16 mouse cellular contexts compared by ENCODE assay signal in the genomic region with DNA sequence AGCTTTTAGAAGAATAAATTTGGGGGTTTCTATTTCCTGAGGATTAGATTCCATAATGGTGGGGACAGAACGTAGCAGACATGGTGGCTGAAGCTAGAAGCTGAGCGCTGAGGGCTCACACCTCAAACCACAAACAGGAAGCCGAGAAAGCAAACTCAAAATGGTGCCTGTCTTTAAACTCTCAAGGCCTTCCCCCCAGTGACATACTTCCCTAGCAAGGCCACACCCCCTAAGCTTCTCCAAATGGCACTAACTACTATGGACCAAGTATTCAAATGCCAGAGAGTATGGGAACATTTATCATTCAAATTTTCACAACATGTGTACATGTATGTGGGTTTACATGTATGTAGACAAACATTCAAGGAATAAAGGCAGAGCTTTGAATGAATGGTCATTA. TPM values are rescaled to one million over a fixed set of nuclear protein-coding genes. Genes with fewer than 3 reads are reported as not detected.
DNase-seq lines count a peak whose midpoint lies in the region; ATAC-seq and TF ChIP-seq lines count a peak whose summit lies in the region.
"Had no signal": no experiment of that assay in that cellular context is flagged by ENCODE, and none has a peak within 500 bp of the region (broad histone marks: within the 10 kb centered on the region; RNA-seq: fewer than 3 reads in every experiment).

No protein-coding gene starts in this region.

- no peak overlapping the region for H3K9ac ChIP-seq in liver, embryonic 13.5 days
- H3K9ac ChIP-seq in hindbrain, embryonic 12.5 days: no peak overlapping the region
- no peak overlapping the region for H3K9ac ChIP-seq in midbrain, embryonic 16.5 days (ENCODE audit: low read depth, low read length)
- H3K9ac ChIP-seq: forebrain, postnatal 0 days; heart, embryonic 13.5 days; intestine, embryonic 15.5 days had no signal

- ATAC-seq in liver, embryonic 13.5 days (ENCODE audit: low read depth): no peak
- ATAC-seq in hindbrain, embryonic 12.5 days (ENCODE audit: low FRiP score): no peak
- ATAC-seq in midbrain, embryonic 16.5 days: no peak
- ATAC-seq: forebrain, postnatal 0 days; intestine, embryonic 15.5 days had no signal

- peak overlapping the region; percentile 39; the same call in 1 of the 2 replicates for H3K4me2 ChIP-seq in liver, embryonic 13.5 days
- H3K4me2 ChIP-seq in hindbrain, embryonic 12.5 days (replicated peaks): no peak overlapping the region
- no peak overlapping the region for H3K4me2 ChIP-seq in midbrain, embryonic 16.5 days (ENCODE audit: low read length)
- H3K4me2 ChIP-seq: heart, embryonic 13.5 days; intestine, embryonic 15.5 days had no signal

- TF ChIP-seq POLR2A in spleen, adult 2 months (IDR thresholded peaks at IDR 0.05; ENCODE audit: low read depth, low read length): no peak

- H3K4me1 ChIP-seq in spleen, adult 2 months (ENCODE audit: control insufficient read depth, insufficient read depth, insufficient read length): peaks cover 51% of the 10 kb centered on the region
- H3K4me1 ChIP-seq in liver, embryonic 13.5 days (replicated peaks): peaks cover 98% of the 10 kb centered on the region
- H3K4me1 ChIP-seq in hindbrain, embryonic 12.5 days: peaks cover 24% of the 10 kb centered on the region
- peaks cover 28% of the 10 kb centered on the region for H3K4me1 ChIP-seq in midbrain, embryonic 16.5 days (ENCODE audit: control insufficient read depth, insufficient read depth, low read length)

- WGBS in spleen, adult 2 months: 15% methylated on average over 3 of the region's 3 CpGs
- 23% methylated on average over 3 of the region's 3 CpGs for WGBS in liver, embryonic 13.5 days (ENCODE audit: insufficient replicate concordance)
- 96% methylated on average over 3 of the region's 3 CpGs for WGBS in hindbrain, embryonic 12.5 days
- 96% methylated on average over 3 of the region's 3 CpGs for WGBS in midbrain, embryonic 16.5 days

- no peaks in the 10 kb centered on the region for H3K36me3 ChIP-seq in spleen, adult 2 months (ENCODE audit: control insufficient read depth, insufficient read depth, low read length)
- H3K36me3 ChIP-seq in liver, embryonic 13.5 days: no peaks in the 10 kb centered on the region
- no peaks in the 10 kb centered on the region for H3K36me3 ChIP-seq in hindbrain, embryonic 12.5 days
- H3K36me3 ChIP-seq in midbrain, embryonic 16.5 days (ENCODE audit: control insufficient read depth, insufficient read depth, low read length): no peaks in the 10 kb centered on the region
- H3K36me3 ChIP-seq: heart, embryonic 13.5 days; intestine, embryonic 15.5 days had no signal

- H3K27me3 ChIP-seq in spleen, adult 2 months (ENCODE audit: control insufficient read depth, insufficient read depth, low read length): no peaks in the 10 kb centered on the region
- no peaks in the 10 kb centered on the region for H3K27me3 ChIP-seq in liver, embryonic 13.5 days
- H3K27me3 ChIP-seq in hindbrain, embryonic 12.5 days: no peaks in the 10 kb centered on the region
- H3K27me3 ChIP-seq in midbrain, embryonic 16.5 days (ENCODE audit: control insufficient read depth, insufficient read depth, low read depth, low read length): no peaks in the 10 kb centered on the region
- H3K27me3 ChIP-seq: heart, embryonic 13.5 days; intestine, embryonic 15.5 days had no signal

- no peaks in the 10 kb centered on the region for H3K9me3 ChIP-seq in liver, embryonic 13.5 days (replicated peaks)
- H3K9me3 ChIP-seq in hindbrain, embryonic 12.5 days (replicated peaks): no peaks in the 10 kb centered on the region
- no peaks in the 10 kb centered on the region for H3K9me3 ChIP-seq in midbrain, embryonic 16.5 days (replicated peaks; ENCODE audit: control insufficient read depth, low read length, poor library complexity, severe bottlenecking)
- H3K9me3 ChIP-seq: heart, embryonic 13.5 days; intestine, embryonic 15.5 days had no signal

- peak; percentile 42 to 71 for DNase-seq in spleen, adult 2 months (ENCODE audit: low read depth in 1 of 2, low spot score in 2 of 2)
- no peak for DNase-seq in spleen, postnatal 4 days (ENCODE audit: low spot score in 2 of 2)
- peak; percentile 81 for DNase-seq in T-cell, adult 2 months (ENCODE audit: low spot score)
- no peak for DNase-seq in liver, embryonic 13.5 days
- peak; percentile 41 to 57 for DNase-seq in thymus, postnatal 36 days
- no peak for DNase-seq in ovary, adult 18-20 months (ENCODE audit: low spot score)
- DNase-seq: cerebellum, postnatal 10 days; forebrain, postnatal 0 days; left cerebral cortex, postnatal 4 days; lung, postnatal 14 days had no signal

- no peak overlapping the region for H3K4me3 ChIP-seq in spleen, adult 2 months (ENCODE audit: extremely low read depth, insufficient read depth, insufficient read length)
- no peak overlapping the region for H3K4me3 ChIP-seq in liver, embryonic 13.5 days (replicated peaks)
- H3K4me3 ChIP-seq in hindbrain, embryonic 12.5 days: no peak overlapping the region
- H3K4me3 ChIP-seq in midbrain, embryonic 16.5 days (ENCODE audit: low read depth, low read length): no peak overlapping the region
- H3K4me3 ChIP-seq: heart, embryonic 13.5 days; intestine, embryonic 15.5 days had no signal

- no peak for TF ChIP-seq CTCF in spleen, adult 2 months (IDR thresholded peaks at IDR 0.05; ENCODE audit: extremely low read depth, insufficient read depth, insufficient read length, insufficient replicate concordance)

- peak overlapping the region; percentile 40; the same call in 1 of the 2 replicates for H3K27ac ChIP-seq in spleen, adult 2 months (ENCODE audit: insufficient read depth, low read length)
- H3K27ac ChIP-seq in liver, embryonic 13.5 days: peak overlapping the region; percentile 76
- H3K27ac ChIP-seq in hindbrain, embryonic 12.5 days: no peak overlapping the region
- H3K27ac ChIP-seq in midbrain, embryonic 16.5 days (ENCODE audit: low read length): no peak overlapping the region
- H3K27ac ChIP-seq: heart, embryonic 13.5 days; intestine, embryonic 15.5 days had no signal

RNA-seq across cellular contexts. Expression of gene Klf13, which starts 8.6 kb away (rescaled TPM):
- polyA plus RNA-seq in spleen, adult 2 months (2012; rRNA removed): 72.0 and 89.0 TPM in 2 replicates
- 13.6 and 14.1 TPM in 2 replicates for polyA plus RNA-seq in liver, embryonic 13.5 days (2015; fragmentation: Nextera tagmentation; extraction: Ambion mirVana)
- polyA plus RNA-seq in hindbrain, embryonic 12.5 days (2016; fragmentation: Nextera tagmentation; extraction: Ambion mirVana): 28.1 and 30.1 TPM in 2 replicates
- 19.9 and 21.6 TPM in 2 replicates for polyA plus RNA-seq in midbrain, embryonic 16.5 days (2015; fragmentation: Nextera tagmentation; extraction: Ambion mirVana)

RNA-seq across cellular contexts. Expression of gene E030018B13Rik, which starts 13.5 kb away (rescaled TPM):
- polyA plus RNA-seq in spleen, adult 2 months (2012; rRNA removed): not detected in 2 replicates
- polyA plus RNA-seq in liver, embryonic 13.5 days (2015; fragmentation: Nextera tagmentation; extraction: Ambion mirVana): not detected in 2 replicates
- polyA plus RNA-seq in hindbrain, embryonic 12.5 days (2016; fragmentation: Nextera tagmentation; extraction: Ambion mirVana): 0.21 TPM in 1 of 2 replicates, not detected in the other
- polyA plus RNA-seq in midbrain, embryonic 16.5 days (2015; fragmentation: Nextera tagmentation; extraction: Ambion mirVana): 0.21 TPM in 1 of 2 replicates, not detected in the other
- polyA plus RNA-seq: embryonic facial prominence, embryonic 14.5 days; forebrain, postnatal 0 days; heart, embryonic 13.5 days; intestine, embryonic 15.5 days; large intestine, adult 2 months had no signal

Comparison
In these comparisons a context has a peak if more than half of its experiments do, and no peak if none do; other contexts are left out.
1. DNase-seq: peak in spleen, adult 2 months (2 of 2), T-cell, adult 2 months (single experiment) and thymus, postnatal 36 days (2 of 2); none in spleen, postnatal 4 days (0 of 2), liver, embryonic 13.5 days (single experiment) and ovary, adult 18-20 months (single experiment).
2. H3K27ac ChIP-seq: peak in spleen, adult 2 months (single experiment) and liver, embryonic 13.5 days (single experiment); none in hindbrain, embryonic 12.5 days (single experiment) and midbrain, embryonic 16.5 days (single experiment).